Mouse (Mus musculus) hematopoietic stem cell, adult 5-6 weeks (primary cell): ENCODE data around the gene Elane. TPM values are rescaled to one million over a fixed set of nuclear protein-coding genes. Genes with fewer than 3 reads are reported as not detected.

ENCODE experiments used
- ATAC-seq, 2 experiments: fragments of 125-278 bp in 1 of 2; replicated peaks in 1 of 2; 2 replicates each; pipeline ENCODE4 v1.8.0; 2016 to 2017; ENCODE audit warnings: inconsistent platforms in 2 of 2, mild to moderate bottlenecking in 2 of 2, moderate number of reproducible peaks in 2 of 2, low read depth in 1 of 2, moderate TSS enrichment in 1 of 2; ENCODE audit not compliant: low FRiP score in 2 of 2, poor library complexity in 2 of 2, severe bottlenecking in 2 of 2, insufficient read depth in 1 of 2, low TSS enrichment in 1 of 2
- total RNA-seq: library from RNA; stranded (forward); fragments of 172-1452, 232-1000 nt; gene quantifications from 2 replicates; pipeline ENCODE4 v1.2.3, GENCODE M21; 2017

The Elane gene
- total RNA-seq, 1 experiment from 2014 or later = 41.4 TPM

DNA sequence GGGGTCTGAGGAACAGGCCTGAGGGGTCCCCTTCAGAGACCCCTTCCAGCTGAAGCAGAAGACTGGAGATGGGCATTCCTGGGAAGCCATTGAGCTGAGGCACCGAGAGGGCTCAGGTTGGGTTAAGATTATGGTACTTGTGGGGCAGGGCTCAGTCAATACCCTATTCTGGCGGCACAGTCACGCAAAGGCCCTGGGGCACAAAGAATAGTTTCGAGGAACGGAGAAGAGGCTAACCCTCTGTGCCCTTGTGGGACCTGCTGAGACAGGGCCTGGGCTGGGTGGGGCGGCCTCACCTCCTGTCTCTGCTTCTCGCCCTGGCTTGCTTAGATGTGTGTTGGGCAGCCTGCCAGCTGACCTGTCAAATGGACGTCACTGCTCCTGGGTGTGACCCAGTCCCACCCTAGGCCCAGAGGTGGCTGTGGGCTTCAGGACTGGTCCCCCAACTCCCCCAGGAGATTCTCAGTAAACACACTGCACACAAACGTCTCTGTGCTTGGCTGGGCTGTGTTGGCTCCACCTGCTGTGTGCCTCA lies 47.2 kb downstream of the Elane start:
- no peak for ATAC-seq

DNA sequence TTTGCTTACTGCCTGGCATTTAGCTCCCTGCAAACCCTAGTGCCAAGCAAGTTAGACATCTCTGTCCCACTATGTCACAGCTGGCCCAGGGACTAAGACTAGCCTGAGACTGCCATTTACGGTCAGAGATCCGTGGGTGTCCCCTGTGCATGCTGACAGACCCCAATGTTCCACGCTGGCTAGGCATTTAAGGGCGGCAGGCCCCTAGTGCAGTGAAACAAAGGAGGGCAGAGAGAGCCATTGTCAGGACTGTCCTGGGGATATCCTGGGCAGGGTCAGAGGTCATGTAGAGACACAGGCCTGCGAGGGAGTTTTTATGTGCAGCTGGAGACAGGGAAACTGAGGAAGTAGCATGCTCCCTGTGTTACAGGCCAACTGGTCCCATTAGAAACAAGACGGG lies 47.8 kb downstream of the Elane start:
- ATAC-seq = no peak

GRCm38 (mm10) chr10:79934272-79934721 lies 48.2 kb downstream of the Elane start:
- ATAC-seq = no peak

DNA sequence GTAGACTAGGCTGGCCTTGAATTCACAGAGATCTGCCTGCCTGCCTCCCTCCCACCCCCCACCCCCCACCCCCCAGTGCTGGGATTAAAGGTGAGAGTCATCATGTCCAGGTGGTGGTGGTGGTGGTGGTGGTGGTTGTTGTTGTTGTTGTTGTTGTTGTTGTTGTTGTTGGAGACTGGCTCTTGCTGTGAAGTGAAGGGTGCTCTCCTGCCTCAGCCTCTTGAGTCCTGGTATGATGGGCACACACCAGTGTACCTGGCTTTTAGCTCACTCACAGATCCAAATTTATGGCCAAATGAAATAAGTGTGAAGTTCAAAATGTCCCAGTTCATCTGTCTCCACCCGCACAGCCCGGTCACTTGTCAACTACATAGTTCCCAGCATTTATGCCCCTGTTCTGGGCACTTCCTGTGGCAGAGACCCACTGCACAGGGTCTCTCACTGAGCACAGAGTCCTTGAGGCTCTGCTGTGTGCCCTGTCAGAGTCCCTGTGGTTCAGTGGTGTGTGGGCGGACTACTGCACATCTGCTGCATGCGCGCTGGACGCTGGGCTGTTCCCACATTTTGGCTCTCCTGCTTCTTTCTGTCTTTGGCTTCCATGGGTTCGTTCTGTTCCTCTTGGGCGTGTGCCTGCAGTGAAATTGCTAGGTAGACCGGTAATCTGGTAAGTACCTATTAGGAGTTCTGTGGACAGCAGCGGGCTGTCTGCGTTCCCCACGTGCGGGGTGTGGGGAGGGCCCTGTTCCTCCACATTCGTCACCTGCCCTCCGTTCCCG lies 48.9 kb downstream of the Elane start:
- no peak for ATAC-seq

GRCm38 (mm10) chr10:79936284-79936910 lies 50.4 kb downstream of the Elane start:
- no peak for ATAC-seq

GRCm38 (mm10) chr10:79936911-79937441 lies 50.9 kb downstream of the Elane start:
- ATAC-seq = peak; percentile 54 to 65

Other genes starting within 250 kb of the Elane start
- not detected in 2 replicates for gene Shc2, start 248.3 kb upstream of the Elane start, total RNA-seq
- not detected in 2 replicates for gene Odf3l2, start 240.5 kb upstream of the Elane start, total RNA-seq
- not detected in 2 replicates for gene Madcam1, start 221.7 kb upstream of the Elane start, total RNA-seq
- 0.50 and 7.2 TPM in 2 replicates for gene Tpgs1, start 216.9 kb upstream of the Elane start, total RNA-seq
- gene Cdc34, start 204.1 kb upstream of the Elane start, total RNA-seq = 64.2 and 65.0 TPM in 2 replicates
- gene Gzmm, start 197.2 kb upstream of the Elane start, total RNA-seq = 0.94 TPM in 1 of 2 replicates, not detected in the other
- gene Bsg, start 181.8 kb upstream of the Elane start, total RNA-seq = 203 and 235 TPM in 2 replicates
- 0.44 TPM in 1 of 2 replicates, not detected in the other for gene Hcn2, start 169.6 kb upstream of the Elane start, total RNA-seq
- 10.9 and 12.1 TPM in 2 replicates for gene Polrmt, start 139.7 kb upstream of the Elane start, total RNA-seq
- gene Fgf22, start 131.2 kb upstream of the Elane start, total RNA-seq = not detected in 2 replicates
- 16.1 and 21.7 TPM in 2 replicates for gene Rnf126, start 119.3 kb upstream of the Elane start, total RNA-seq
- gene Fstl3, start 109.0 kb upstream of the Elane start, total RNA-seq = 0.99 and 1.6 TPM in 2 replicates
- 10.0 and 18.4 TPM in 2 replicates for gene Prss57, start 95.3 kb upstream of the Elane start, total RNA-seq
- 8.8 and 12.4 TPM in 2 replicates for gene Palm, start 92.7 kb upstream of the Elane start, total RNA-seq
- gene Misp, start 65.3 kb upstream of the Elane start, total RNA-seq = 0.13 TPM in 1 of 2 replicates, not detected in the other
- 165 and 178 TPM in 2 replicates for gene Ptbp1, start 31.8 kb upstream of the Elane start, total RNA-seq
- 25.6 and 141 TPM in 2 replicates for gene Prtn3, start 11.8 kb upstream of the Elane start, total RNA-seq
- gene Plppr3, start 11.6 kb upstream of the Elane start, total RNA-seq = 67.8 and 93.7 TPM in 2 replicates
- not detected in 2 replicates for gene Cfd, start 4.6 kb downstream of the Elane start, total RNA-seq
- 26.8 and 34.2 TPM in 2 replicates for gene Med16, start 22.7 kb downstream of the Elane start, total RNA-seq
- gene Gm26602, start 24.6 kb downstream of the Elane start, total RNA-seq = not detected in 2 replicates
- gene Kiss1r, start 30.7 kb downstream of the Elane start, total RNA-seq = 0.10 and 0.19 TPM in 2 replicates
- gene R3hdm4, start 35.0 kb downstream of the Elane start, total RNA-seq = 56.9 and 83.5 TPM in 2 replicates
- 7.6 and 10.1 TPM in 2 replicates for gene Arid3a, start 40.8 kb downstream of the Elane start, total RNA-seq
- 19.3 and 23.0 TPM in 2 replicates for gene Wdr18, start 73.9 kb downstream of the Elane start, total RNA-seq
- gene Grin3b, start 84.5 kb downstream of the Elane start, total RNA-seq = not detected in 2 replicates
- 47.4 and 59.9 TPM in 2 replicates for gene Tmem259, start 98.1 kb downstream of the Elane start, total RNA-seq
- 62.2 and 103 TPM in 2 replicates for gene Cnn2, start 102.3 kb downstream of the Elane start, total RNA-seq
- gene Abca7, start 110.2 kb downstream of the Elane start, total RNA-seq = 11.5 and 15.9 TPM in 2 replicates
- gene Arhgap45, start 130.4 kb downstream of the Elane start, total RNA-seq = 80.9 and 114 TPM in 2 replicates
- 85.5 and 101 TPM in 2 replicates for gene Polr2e, start 153.5 kb downstream of the Elane start, total RNA-seq
- 306 and 388 TPM in 2 replicates for gene Gpx4, start 160.9 kb downstream of the Elane start, total RNA-seq
- 26.4 and 32.1 TPM in 2 replicates for gene Sbno2, start 219.3 kb downstream of the Elane start, total RNA-seq
- gene Stk11, start 229.6 kb downstream of the Elane start, total RNA-seq = 106 and 153 TPM in 2 replicates